In genomic region chr12:54405066-54405465, GRCm38 (mm10) we compare ENCODE assay signal across 9 mouse cellular contexts.
DNase-seq lines count a peak whose midpoint lies in the region; ATAC-seq and TF ChIP-seq lines count a peak whose summit lies in the region.
"Had no signal": no experiment of that assay in that cellular context is flagged by ENCODE, and none has a peak within 500 bp of the region (broad histone marks: within the 10 kb centered on the region; RNA-seq: fewer than 3 reads in every experiment).

No protein-coding gene starts in this region.

- 25% methylated on average over 14 of the region's 14 CpGs for WGBS in lung, postnatal 0 days
- 49% methylated on average over 14 of the region's 14 CpGs for WGBS in spleen, adult 2 months

- peak overlapping the region; percentile 31 for H3K4me3 ChIP-seq in layer of hippocampus, adult 2 months
- H3K4me3 ChIP-seq in lung, postnatal 0 days (ENCODE audit: low read depth, low read length): no peak overlapping the region
- H3K4me3 ChIP-seq in spleen, adult 2 months (ENCODE audit: extremely low read depth, insufficient read depth, insufficient read length): peak overlapping the region; percentile 22
- H3K4me3 ChIP-seq: midbrain, embryonic 12.5 days had no signal

- H3K27me3 ChIP-seq in lung, postnatal 0 days (replicated peaks; ENCODE audit: insufficient read depth, low read length): no peaks in the 10 kb centered on the region
- H3K27me3 ChIP-seq in spleen, adult 2 months (ENCODE audit: control insufficient read depth, insufficient read depth, low read length): no peaks in the 10 kb centered on the region
- H3K27me3 ChIP-seq: midbrain, embryonic 12.5 days had no signal

- TF ChIP-seq CTCF in layer of hippocampus, adult 2 months (conservative IDR thresholded peaks at IDR 0.05): no peak
- TF ChIP-seq CTCF in lung, postnatal 0 days (IDR thresholded peaks at IDR 0.05): no peak
- TF ChIP-seq CTCF in spleen, adult 2 months (IDR thresholded peaks at IDR 0.05; ENCODE audit: extremely low read depth, insufficient read depth, insufficient read length, insufficient replicate concordance): no peak

- no peaks in the 10 kb centered on the region for H3K36me3 ChIP-seq in lung, postnatal 0 days (ENCODE audit: insufficient read depth, low read length)
- H3K36me3 ChIP-seq in spleen, adult 2 months (ENCODE audit: control insufficient read depth, insufficient read depth, low read length): no peaks in the 10 kb centered on the region
- H3K36me3 ChIP-seq: midbrain, embryonic 12.5 days had no signal

- H3K4me2 ChIP-seq in lung, postnatal 0 days (replicated peaks; ENCODE audit: low read depth, low read length): peak overlapping the region; percentile 41; the same call in 1 of the 2 replicates
- H3K4me2 ChIP-seq: midbrain, embryonic 12.5 days had no signal

- H3K4me1 ChIP-seq in lung, postnatal 0 days (ENCODE audit: insufficient read depth, low read depth, low read length): peaks cover 3% of the 10 kb centered on the region; the same call in 1 of the 2 replicates
- H3K4me1 ChIP-seq in spleen, adult 2 months (ENCODE audit: control insufficient read depth, insufficient read depth, insufficient read length): peaks cover 7% of the 10 kb centered on the region; the same call in 1 of the 2 replicates

- no peak for TF ChIP-seq POLR2A in spleen, adult 2 months (IDR thresholded peaks at IDR 0.05; ENCODE audit: low read depth, low read length)

- H3K27ac ChIP-seq in layer of hippocampus, adult 2 months: peak overlapping the region; percentile 15
- H3K27ac ChIP-seq in lung, postnatal 0 days (ENCODE audit: low read length): peak overlapping the region; percentile 63; the same call in 1 of the 2 replicates
- peak overlapping the region; percentile 66 for H3K27ac ChIP-seq in spleen, adult 2 months (ENCODE audit: insufficient read depth, low read length)
- H3K27ac ChIP-seq: midbrain, embryonic 12.5 days had no signal

- no peaks in the 10 kb centered on the region for H3K9me3 ChIP-seq in lung, postnatal 0 days (ENCODE audit: low read length)
- H3K9me3 ChIP-seq: midbrain, embryonic 12.5 days had no signal

- DNase-seq in spleen, adult 18-20 months: peak; percentile 19 to 29
- no peak for DNase-seq in spleen, adult 12 weeks (ENCODE audit: low spot score)
- peak; percentile 24 for DNase-seq in brain, embryonic 18.5 days (ENCODE audit: low read depth, low spot score)
- peak; percentile 98 for DNase-seq in heart, adult 11 months
- peak; percentile 44 to 67 for DNase-seq in layer of hippocampus, adult 2 months (ENCODE audit: low spot score in 2 of 2)
- DNase-seq in lung, postnatal 0 days (ENCODE audit: low spot score): peak; percentile 95
- peak; percentile 12 to 29 for DNase-seq in spleen, adult 2 months (ENCODE audit: low read depth in 1 of 2, low spot score in 2 of 2)
- DNase-seq in retina, embryonic 14.5 days (ENCODE audit: low spot score): no peak

- peak; percentile 74; the same call in 1 of the 2 replicates for TF ChIP-seq EP300 in lung, postnatal 0 days (IDR thresholded peaks at IDR 0.05)

- ATAC-seq in lung, postnatal 0 days: peak; percentile 91

- H3K9ac ChIP-seq in lung, postnatal 0 days (replicated peaks; ENCODE audit: low read depth): no peak overlapping the region
- H3K9ac ChIP-seq: midbrain, embryonic 12.5 days had no signal

Comparison
In these comparisons a context has a peak if more than half of its experiments do, and no peak if none do; other contexts are left out.
1. DNase-seq: peak in spleen, adult 18-20 months (2 of 2), brain, embryonic 18.5 days (single experiment), heart, adult 11 months (single experiment), layer of hippocampus, adult 2 months (2 of 2), lung, postnatal 0 days (single experiment) and spleen, adult 2 months (2 of 2); none in spleen, adult 12 weeks (single experiment) and retina, embryonic 14.5 days (single experiment).
2. H3K27ac ChIP-seq: peak in every context shown above with its lines; median percentile 66 in spleen, adult 2 months; 63 in lung, postnatal 0 days; 15 in layer of hippocampus, adult 2 months.